Mouse (Mus musculus): ENCODE measurements around the gene Inpp4b.

Inpp4b gene

DNA sequence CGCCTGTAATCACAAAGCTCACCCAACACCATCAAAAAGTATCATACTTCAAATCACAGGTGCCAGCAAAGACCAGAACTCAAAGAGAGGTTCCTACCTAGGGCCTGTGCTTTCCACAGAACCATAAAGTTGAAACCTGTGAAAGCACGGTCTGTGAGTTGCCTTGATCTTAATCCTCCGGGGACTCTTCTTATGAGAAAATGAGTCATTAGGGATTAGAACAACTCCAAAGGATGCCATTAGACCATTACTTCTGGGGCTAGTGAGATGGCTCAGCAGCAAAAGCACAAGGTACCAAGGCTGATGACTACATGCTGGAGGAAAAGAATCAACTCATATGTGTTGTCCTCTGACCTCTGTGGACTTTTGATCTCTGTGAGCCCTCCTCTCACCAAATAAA, 121.4 kb downstream of the Inpp4b start:
- DNase-seq (ENCODE audit: inconsistent age in 2 of 2, low spot score in 1 of 2) = no peak

DNA sequence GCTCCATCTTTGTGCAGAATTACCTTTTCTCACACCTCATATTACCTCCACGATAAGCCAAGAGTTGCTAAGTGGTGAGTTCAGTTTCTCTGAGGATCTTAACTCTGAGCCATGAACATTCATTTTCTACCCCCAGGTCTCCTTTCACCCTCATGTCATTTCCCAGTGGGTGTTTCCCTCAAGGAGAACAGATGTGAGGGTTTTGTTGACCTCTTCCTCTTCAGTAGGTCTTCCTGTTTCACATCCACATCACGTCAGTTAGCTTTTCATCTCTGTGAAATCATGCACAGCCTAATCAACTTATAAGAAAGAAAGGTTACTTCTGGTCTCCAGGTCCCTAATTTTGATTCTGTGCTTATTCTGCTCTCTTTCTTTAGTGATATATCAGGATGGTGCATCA, 124.4 kb downstream of the Inpp4b start:
- DNase-seq (ENCODE audit: inconsistent age in 2 of 2, low spot score in 1 of 2) = no peak

DNA sequence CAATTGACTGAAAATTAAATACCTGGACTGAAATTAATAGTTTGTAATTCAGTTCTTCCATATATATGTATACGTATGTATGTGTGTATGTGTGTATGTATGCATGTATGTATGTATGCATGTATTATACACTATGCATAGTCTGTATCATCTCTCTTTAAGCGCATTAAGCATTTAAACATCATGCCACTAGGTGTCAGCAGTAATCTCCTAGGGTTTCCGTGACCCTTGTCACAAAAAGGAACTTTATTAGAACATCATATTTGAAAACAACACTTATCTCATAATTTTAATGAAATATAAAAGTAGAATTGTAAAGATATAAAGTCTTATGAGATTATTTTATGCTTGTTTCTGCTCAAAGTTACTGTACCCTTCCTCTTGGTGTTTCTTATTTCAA, 136.3 kb downstream of the Inpp4b start:
- DNase-seq (ENCODE audit: inconsistent age in 2 of 2, low spot score in 1 of 2) = peak in 1 of 2 experiments; percentile 50

DNA sequence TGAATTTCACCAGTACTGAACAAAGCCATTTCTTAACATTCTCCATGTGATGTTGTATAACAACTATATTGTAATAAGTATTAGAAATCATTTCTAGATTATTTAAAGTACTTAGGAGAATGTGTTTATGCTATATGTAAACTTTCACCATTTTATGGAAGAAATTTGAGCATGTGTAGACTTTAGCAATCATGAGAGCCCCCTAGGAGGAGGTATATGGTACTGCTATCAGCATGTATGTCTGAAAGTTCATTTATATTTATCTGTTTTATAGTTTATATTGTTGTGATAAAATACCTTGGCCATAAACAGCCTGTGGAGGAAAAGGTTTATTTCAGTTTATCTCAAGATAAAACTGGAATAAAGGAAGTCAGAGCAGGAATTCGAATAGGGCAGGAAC, 141.5 kb downstream of the Inpp4b start:
- no peak for DNase-seq (ENCODE audit: inconsistent age in 2 of 2, low spot score in 1 of 2)

DNA sequence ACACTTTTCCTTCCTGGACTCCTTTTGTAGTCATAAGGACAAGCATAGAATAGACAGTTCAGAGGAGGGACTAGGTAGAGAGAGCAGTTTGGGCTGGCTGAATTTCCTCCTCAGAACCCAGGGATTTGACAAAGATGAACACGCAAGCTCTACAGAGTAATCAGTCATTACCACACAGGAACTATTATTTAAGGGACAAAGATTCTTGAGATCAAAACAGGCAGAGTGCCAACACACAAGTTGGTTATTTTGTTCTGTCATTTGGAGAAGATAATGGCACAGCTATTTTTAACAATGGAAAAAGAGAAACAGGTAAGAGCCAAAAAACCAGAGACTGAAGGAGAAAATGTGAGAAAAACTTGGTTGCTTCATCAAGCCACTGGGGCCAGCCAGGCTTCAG, 143.3 kb downstream of the Inpp4b start:
- no peak for DNase-seq (ENCODE audit: inconsistent age in 2 of 2, low spot score in 1 of 2)

DNA sequence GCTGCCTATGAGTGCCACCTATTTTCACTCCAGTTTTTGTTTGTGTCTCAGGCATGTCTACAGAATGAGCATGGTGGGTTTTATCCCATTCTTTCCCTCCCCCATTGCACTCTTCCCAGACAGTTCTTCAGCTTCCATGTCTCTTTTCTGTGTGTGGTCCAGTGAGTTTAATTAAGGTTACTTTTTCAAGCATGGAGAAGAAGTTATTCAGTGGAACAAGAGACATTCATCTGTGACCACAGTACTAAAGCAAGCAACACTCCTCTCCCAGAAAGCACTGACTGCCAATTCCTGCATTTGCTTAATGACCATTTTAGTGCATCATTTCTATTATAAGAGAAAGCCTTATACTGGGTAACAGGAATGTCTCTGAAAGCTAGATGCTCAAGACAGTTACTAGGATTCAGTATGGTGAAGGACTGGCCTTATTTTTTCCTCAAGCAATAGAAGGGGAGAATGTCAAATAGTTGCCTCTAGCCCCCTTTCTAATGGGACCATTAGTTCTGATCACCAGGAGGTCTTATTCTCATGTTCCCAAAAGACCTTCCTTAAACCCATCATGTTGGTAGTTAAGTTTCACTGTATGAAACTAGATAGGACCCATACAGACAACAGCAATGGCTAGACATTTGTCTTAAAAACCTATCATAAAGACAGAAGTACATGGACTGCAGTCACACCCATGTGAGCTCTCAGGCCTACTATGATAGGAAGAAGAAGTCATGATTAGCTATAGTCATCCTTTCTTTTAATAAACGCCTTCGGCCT, 147.7 kb downstream of the Inpp4b start:
- no peak for DNase-seq (ENCODE audit: inconsistent age in 2 of 2, low spot score in 1 of 2)

DNA sequence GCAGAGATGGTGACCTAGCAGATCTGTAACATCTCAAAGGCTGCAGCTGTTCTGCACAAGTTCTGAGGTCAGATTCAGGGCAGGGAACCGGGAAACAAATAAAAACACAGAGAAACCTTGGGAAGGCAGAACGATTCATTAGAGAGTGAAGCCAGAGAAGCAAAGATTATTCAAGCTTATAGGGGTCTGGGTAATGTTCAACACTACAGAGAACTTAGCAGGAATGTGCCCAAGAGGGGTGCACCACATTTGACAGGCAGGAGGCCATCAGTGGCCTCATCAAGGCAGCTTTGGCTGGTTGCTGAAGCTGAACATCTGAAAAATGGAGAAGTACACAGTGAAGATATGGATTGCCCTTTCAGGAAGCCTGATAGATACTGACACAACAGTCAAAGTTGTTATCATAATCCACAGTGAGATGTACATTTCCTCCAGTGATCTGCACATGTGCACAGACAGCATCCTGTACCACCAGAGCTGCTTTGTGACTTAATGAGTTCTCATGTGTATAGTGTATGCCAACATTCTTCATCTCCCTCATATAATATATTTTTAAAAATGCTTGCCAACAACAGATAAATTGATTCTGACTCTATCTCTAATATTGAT, 148.8 kb downstream of the Inpp4b start:
- DNase-seq (ENCODE audit: inconsistent age in 2 of 2, low spot score in 1 of 2) = no peak

DNA sequence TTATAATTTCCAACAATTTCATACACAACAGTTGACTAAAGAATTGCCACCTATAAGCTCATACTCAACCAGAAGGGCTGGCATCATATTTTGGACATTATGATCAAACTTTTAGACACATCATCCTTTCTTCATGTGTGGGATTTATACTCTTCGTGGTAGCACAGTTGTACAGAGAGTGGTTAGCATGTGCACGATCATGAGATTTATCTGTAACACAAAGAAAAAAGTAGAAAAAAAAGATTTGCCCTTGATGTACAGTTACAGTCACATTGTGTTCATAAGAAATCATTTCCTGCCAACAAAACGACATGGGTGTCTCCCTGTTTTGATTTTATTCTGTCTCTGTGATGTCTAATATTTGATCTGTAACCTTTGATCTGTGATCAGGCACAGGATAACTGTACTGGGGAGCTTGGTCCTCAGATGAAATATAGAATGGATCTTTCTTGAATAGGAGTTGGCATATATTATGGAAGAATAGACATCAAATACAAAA, 149.4 kb downstream of the Inpp4b start:
- DNase-seq (ENCODE audit: inconsistent age in 2 of 2, low spot score in 1 of 2) = no peak

DNA sequence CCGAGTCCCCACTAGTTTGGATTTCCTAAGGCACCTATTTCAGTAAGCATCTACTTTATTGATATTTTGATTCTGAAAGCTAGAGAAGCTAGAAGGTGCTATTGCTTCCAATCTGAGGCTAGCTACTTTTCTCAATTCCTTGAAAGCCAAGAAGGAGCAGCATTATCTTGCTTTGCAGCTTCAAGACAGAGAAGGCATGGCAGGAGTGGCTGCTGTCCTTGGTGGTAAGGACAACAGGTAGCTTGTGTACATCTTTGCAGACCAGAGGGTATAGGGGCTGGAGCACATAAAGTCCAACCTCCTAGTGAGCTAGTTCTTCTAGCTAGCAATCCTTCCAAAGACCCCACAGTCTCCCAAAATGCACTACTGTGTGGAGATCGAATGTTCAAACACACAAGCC, 152.5 kb downstream of the Inpp4b start:
- DNase-seq (ENCODE audit: inconsistent age in 2 of 2, low spot score in 1 of 2) = no peak

DNA sequence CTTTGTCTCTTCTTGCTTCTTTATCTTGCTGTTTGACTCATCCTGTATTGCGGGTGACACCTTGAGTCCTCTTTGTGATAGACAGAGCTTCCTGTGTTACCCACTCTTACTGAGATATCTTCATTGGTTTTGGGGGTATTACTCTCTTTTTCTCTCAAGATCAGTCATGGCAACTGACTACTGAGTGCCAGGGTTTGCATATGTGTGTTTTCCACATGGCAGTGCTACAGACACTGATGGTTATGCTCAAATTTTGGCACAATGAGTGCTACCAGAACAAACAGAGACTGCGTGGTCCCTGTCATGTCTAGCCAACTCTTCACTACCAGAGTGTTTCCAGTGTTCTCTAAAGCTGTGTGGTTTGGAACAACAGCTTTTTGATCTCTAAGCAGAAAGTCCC, 155.3 kb downstream of the Inpp4b start:
- no peak for DNase-seq (ENCODE audit: inconsistent age in 2 of 2, low spot score in 1 of 2)

DNA sequence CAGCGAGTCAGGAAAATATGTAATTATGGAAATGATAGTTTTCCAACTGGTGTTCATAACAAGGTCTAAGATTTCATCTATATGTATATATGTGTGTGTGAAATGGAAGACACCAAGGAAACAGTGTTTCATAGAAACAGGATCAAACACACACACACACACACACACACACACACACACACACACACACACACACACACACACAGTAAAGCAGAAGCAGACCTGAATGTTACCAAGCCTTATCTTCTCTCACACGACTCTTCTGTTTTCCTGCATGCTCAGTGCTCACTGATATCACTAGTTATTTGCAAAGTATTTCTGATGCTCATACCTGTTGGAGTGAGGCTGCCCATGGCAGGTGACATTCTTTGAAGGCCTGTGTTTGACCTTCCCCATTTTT, 159.9 kb downstream of the Inpp4b start:
- DNase-seq (ENCODE audit: inconsistent age in 2 of 2, low spot score in 1 of 2) = no peak

DNA sequence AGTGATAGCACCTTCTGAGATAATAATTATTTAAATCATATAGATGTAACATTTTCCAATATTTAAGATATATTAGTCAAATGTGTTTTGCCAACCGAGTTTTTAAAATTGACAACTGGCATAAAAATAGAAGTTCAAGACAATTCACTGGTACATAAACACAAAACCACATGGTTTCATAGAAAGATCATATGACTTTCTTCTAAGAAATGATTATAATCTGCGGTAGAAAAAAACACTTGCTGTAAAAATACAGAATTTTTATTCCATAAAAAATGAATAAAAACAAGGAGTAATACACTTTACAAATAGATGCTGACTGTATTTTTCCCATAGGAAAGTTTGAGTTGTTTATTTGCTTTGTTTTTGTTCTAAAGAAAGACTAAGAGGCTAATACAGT, 160.6 kb downstream of the Inpp4b start:
- no peak for DNase-seq (ENCODE audit: inconsistent age in 2 of 2, low spot score in 1 of 2)

DNA sequence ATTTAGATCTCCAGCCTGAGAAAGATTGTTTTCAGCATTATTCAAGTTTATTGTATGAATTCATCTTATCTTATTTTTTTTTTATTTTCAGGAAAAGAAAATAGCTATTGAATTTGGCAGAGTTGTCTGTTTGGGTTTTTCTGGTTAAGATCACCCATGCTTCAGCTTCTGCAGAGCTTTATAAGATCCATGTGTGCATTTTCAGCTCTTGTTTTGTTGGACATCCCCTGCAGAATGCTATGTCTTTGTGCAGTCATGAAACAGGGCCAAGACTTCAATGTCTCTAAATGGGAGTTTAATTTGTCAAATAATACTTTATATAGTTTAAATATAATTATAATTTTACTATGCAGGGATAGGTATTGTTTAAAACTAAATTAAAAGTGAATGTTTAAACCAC, 170.5 kb downstream of the Inpp4b start:
- no peak for DNase-seq (ENCODE audit: inconsistent age in 2 of 2, low spot score in 1 of 2)

DNA sequence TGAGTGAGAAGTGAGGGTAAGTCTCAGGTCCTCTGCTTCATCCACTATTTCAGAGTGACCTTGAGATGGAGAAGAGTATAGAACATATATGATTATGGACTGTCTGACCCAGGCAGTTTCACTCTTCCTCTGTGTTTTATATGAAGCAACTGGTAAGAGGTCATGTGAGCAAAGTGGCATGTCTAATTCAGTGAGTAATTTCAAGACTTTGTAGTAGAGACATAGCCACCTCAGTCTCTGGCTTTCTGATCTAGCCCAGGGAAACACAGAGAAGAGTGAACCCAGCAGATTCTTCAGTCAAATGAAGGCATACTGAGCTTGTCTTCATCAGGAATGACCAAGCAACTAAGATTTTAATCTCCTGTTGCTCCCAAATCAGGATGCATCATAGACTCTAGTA, 172.1 kb downstream of the Inpp4b start:
- DNase-seq (ENCODE audit: inconsistent age in 2 of 2, low spot score in 1 of 2) = no peak

DNA sequence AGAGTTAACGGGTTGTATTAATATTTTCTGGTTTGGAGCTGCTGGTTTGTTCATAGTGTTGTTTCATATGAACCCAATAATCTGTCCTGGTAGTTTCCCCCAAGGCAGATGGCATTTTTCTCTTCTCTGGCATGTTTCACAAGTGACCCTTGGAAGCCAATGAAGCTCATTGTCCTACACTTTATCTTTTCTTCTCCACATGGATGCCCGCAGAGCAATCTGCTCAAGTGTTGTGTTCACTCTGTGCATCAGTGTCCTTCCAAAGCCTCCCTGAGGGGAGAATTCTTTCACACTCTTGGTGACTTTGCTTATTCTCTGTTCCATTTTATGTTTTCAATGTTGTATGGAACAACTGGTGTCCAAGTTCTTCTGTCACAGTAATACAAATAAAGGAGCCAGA, 179.7 kb downstream of the Inpp4b start:
- DNase-seq (ENCODE audit: inconsistent age in 2 of 2, low spot score in 1 of 2) = no peak

DNA sequence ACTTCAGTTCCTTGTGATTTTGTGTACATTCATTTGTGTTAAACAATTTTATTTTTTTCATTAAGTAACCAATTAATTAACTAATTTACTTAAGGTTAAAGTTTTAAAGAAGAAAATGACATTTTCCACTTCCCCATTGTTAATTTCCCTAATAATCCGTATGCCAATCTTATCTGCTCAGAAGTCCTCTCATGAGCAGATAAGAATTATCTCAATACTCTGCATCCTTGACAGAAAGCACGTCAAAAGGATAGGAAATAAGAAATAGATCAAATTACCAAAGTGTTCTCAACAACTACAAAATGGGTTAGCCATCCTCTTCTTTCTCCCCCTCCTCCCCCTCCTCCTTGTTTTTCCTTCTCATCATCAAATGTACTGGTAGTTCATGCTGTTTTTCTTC, 182.2 kb downstream of the Inpp4b start:
- DNase-seq (ENCODE audit: inconsistent age in 2 of 2, low spot score in 1 of 2) = no peak

DNA sequence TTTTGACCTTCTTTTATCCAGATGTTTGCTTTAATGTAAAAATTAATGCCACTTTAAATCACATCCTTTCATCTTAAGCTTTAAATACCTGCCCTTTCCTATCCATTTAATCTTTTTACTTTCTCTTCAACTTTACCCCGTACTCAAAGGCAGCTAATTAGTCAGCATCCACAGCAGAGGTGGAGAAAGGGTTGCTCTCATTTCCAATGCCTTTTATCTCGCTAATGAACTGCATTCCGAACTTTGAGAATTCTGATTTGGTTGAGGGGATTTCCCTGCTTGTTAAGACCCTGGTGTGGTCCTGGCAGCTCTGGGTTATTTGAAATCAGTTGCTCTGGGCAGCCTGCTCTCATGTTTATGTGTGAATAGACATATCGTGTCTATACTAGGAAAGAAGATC, 185.3 kb downstream of the Inpp4b start:
- no peak for DNase-seq (ENCODE audit: inconsistent age in 2 of 2, low spot score in 1 of 2)

DNA sequence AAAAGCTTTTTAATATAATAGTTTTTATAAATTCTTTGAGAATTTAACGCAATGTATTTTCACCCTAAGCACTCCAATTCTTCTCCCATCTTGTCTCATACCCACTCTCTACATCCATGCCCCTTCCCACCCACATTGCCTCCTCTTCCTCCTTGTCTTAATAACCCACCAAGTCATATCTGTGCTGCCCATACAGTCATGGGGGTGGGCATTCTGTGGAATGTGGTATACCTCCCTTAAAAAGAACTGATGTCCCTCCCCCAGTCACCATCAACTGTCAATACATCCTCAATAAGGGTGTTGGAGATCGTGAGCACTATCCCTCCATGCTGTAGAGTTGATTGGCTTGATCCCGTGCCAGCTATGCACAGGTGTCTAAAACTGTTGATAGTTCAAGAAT, 196.0 kb downstream of the Inpp4b start:
- DNase-seq (ENCODE audit: inconsistent age in 2 of 2, low spot score in 1 of 2) = no peak

DNA sequence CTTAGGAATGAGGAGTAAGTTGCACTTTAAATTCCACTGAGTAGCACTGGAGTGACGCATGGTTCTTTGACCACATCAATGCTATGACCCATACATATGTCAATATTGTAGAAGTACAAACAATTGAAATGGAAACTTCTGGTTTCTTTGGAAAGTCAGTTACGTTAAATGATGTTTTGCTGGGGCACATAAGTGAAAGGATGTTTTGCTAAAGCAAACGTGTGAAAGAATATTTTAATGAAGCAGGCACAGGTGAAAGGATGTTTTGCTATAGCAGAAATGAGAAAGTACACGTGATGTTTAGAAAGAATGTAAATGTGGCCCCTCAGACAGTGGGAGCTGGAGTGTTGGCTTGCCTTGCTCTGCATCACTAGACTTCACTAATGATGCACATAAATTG, 216.2 kb downstream of the Inpp4b start:
- no peak for DNase-seq (ENCODE audit: inconsistent age in 2 of 2, low spot score in 1 of 2)

DNA sequence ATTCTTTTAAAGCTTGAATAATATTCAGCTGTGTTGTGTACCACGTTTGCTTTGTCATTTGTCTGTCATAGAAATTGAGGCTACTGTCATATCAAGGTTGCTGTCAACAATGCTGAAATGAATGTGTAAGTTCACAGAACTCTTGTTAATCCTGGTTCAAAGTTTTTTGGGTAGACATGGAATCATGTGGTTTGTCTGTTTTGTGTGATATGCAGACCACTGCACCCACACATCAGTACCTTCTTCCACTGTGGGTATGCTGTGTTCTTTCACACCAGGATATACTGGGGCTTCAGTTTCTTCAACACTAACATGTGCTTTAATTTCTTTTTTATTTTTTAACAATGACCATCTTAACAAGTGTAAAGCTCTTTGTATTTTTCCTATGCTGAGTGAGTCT, 220.0 kb downstream of the Inpp4b start:
- DNase-seq (ENCODE audit: inconsistent age in 2 of 2, low spot score in 1 of 2) = no peak

DNA sequence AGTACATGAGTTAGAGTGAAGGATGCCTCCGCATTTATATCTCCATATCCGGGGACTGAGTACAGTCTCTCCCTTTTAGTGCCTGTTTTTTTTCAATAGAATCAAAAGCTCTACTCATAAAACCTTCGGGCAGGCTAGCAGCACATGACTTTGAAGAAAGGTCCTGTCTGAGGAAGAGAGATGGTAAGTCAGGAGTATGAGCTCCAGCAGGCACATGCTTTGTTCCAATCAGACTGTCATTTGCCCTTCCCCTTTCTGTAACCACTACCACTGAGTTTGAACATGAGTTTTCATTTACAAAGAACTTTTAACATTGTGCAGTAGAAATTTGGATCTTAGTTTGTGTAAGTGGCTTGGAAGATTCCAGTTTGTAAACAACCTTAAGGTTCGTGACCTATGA, 223.1 kb downstream of the Inpp4b start:
- DNase-seq (ENCODE audit: inconsistent age in 2 of 2, low spot score in 1 of 2) = no peak

DNA sequence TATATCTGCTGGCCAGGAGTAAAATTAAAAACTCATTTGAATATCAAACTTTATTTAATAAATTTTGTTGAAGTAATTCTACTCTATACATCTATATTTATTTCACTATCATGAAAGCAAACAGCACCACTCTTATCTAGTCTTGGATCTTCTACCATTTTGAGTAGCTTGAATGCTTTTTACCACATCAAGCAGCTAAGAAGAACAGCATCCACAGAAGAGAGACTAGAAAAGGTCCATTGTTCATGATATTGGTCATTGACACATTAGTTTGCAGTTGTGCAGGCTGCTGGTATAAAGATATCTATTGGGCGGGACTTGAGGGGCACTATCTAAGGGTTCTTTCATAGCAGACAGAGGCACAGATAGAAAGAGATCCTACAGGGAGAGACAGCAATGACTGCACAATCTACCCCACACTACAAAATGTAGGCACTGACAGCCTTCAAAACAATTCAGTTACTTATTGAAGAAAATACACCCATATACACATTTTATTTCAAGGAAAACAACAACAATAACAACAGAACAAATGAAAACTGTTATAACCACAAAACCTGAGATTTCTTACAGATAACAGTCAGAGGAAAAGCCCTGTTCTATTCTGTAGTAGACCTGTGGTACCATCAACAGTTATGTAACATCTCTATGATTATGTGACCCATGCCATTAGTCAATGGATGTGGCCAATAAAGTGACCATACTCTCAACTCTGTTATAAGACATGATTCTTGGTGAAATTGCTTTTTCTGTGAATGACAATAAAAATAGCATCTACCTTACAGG, 230.2 kb downstream of the Inpp4b start:
- DNase-seq (ENCODE audit: inconsistent age in 2 of 2, low spot score in 1 of 2) = no peak

Data from adrenal gland, adult (tissue).